Mouse (Mus musculus) midbrain, embryonic 14.5 days (tissue): ENCODE results near the gene Glp1r. TPM values are rescaled to one million over a fixed set of nuclear protein-coding genes. Genes with fewer than 3 reads are reported as not detected.

Experiments used
- ATAC-seq: fragments of 200-750 bp; cut with Nextera tagmentation; 2 replicates; pipeline ENCODE4 v1.8.0; 2017; ENCODE audit warnings: moderate number of reproducible peaks, moderate library complexity; ENCODE audit not compliant: low FRiP score, low TSS enrichment
- DNase-seq: peaks from one replicate; pipeline ENCODE4 v3.0.0-alpha.2; 2015
- H3K27ac ChIP-seq: fragments of 300-500 bp; sonication (generic); replicated peaks from 2 replicates; pipeline ENCODE4 v1.5.1; 2014; ENCODE audit warnings: mild to moderate bottlenecking, low read depth, low read length, moderate library complexity
- H3K27me3 ChIP-seq: fragments of 300-500 bp; sonication (generic); 2 replicates; pipeline ENCODE4 v1.6.1; 2014; ENCODE audit warnings: low read length, control low read depth, mixed read lengths; ENCODE audit not compliant: control insufficient read depth, insufficient read depth
- H3K36me3 ChIP-seq: fragments of 300-500 bp; sonication (generic); 2 replicates; pipeline ENCODE4 v1.6.1; 2014; ENCODE audit warnings: low read length, control low read depth; ENCODE audit not compliant: control insufficient read depth, insufficient read depth
- H3K4me1 ChIP-seq: fragments of 300-500 bp; sonication (generic); 2 replicates; pipeline ENCODE4 v1.6.1; 2014; ENCODE audit warnings: mild to moderate bottlenecking, antibody characterized with exemption, low read length, control low read depth; ENCODE audit not compliant: control insufficient read depth, insufficient read depth
- H3K4me2 ChIP-seq: fragments of 300-500 bp; sonication (generic); 2 replicates; pipeline ENCODE4 v1.6.1; 2014; ENCODE audit warnings: mild to moderate bottlenecking, low read length, moderate library complexity
- H3K4me3 ChIP-seq: fragments of 300-500 bp; sonication (generic); replicated peaks from 2 replicates; pipeline ENCODE4 v1.5.1; 2014; ENCODE audit warnings: low read depth, low read length
- H3K9ac ChIP-seq: fragments of 300-500 bp; sonication (generic); replicated peaks from 2 replicates; pipeline ENCODE4 v1.6.1; 2014; ENCODE audit warnings: mild to moderate bottlenecking, low read length, moderate library complexity
- H3K9me3 ChIP-seq: fragments of 300-500 bp; sonication (generic); 2 replicates; pipeline ENCODE4 v1.6.1; 2016; ENCODE audit warnings: low read length, control low read depth, mixed read lengths; ENCODE audit not compliant: control insufficient read depth
- WGBS: fragments of 180-500 bp; shearing (Covaris S2); extraction: QIAGEN DNeasy Blood & Tissue Kit; methylation state at CpG from one replicate; pipeline ENCODE4 v1.1.7; 2014; 5-methylcytosine and 5-hydroxymethylcytosine counted together
- polyA plus RNA-seq: library from polyadenylated mRNA; unstranded; fragments of >200 nt; fragmentation: Nextera tagmentation; extraction: Ambion mirVana; gene quantifications from 2 replicates; pipeline ENCODE4 v1.2.1, GENCODE M21; 2014

Gene Glp1r
- polyA plus RNA-seq, 1 experiment from 2014 or later, result 0.46 TPM

- DNase-seq (no peak), ATAC-seq (no peak)
These were observed 27.3 kb upstream of the Glp1r start for GRCm38 (mm10) chr17:30874276-30874675.

GRCm38 (mm10) chr17:30877456-30877855 lies 24.2 kb upstream of the Glp1r start:
- no peak overlapping the region for H3K4me2 ChIP-seq
- H3K4me1 ChIP-seq, result peaks cover 9% of the 10 kb centered on the region
- no peak overlapping the region for H3K4me3 ChIP-seq
- 97% methylated on average over 7 of the region's 7 CpGs for WGBS
- DNase-seq, result no peak
- no peak for ATAC-seq
- no peak overlapping the region for H3K9ac ChIP-seq
- no peak overlapping the region for H3K27ac ChIP-seq
- no peaks in the 10 kb centered on the region for H3K9me3 ChIP-seq
- H3K36me3 ChIP-seq, result no peaks in the 10 kb centered on the region
- no peaks in the 10 kb centered on the region for H3K27me3 ChIP-seq

More at GRCm38 (mm10) chr17:30874276-30874675, 27.3 kb upstream of the Glp1r start:
- Histone ChIP-seq H3K4me3 (no peak overlapping the region), H3K9ac (no peak overlapping the region), H3K36me3 (no peaks in the 10 kb centered on the region), H3K27ac (no peak overlapping the region), H3K27me3 (no peaks in the 10 kb centered on the region), H3K4me2 (no peak overlapping the region), H3K4me1 (peaks cover 5% of the 10 kb centered on the region; the same call in 1 of the 2 replicates), H3K9me3 (no peaks in the 10 kb centered on the region)
- WGBS, result 68% methylated on average over 15 of the region's 15 CpGs

DNA sequence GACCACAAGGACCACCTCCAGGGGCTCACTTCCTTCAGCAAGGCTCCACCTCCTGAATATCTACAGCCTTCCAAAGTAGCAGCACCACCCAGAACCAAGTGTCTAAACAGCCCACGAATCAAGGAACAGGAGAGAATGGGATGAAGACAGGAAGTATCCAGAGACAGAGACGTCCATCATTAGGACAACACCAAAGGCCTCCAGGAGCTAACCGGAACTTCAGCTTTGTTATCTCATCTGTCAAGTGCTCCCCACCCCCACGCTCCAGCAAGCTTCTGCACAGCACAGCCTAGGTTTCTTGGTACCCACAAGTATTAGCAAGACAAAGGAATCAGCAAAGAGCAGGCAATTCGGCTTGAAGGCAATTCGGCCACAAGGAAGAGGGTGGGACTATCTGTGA lies 23.0 kb upstream of the Glp1r start:
- Histone ChIP-seq H3K36me3 (no peaks in the 10 kb centered on the region), H3K27me3 (no peaks in the 10 kb centered on the region), H3K9ac (no peak overlapping the region), H3K9me3 (no peaks in the 10 kb centered on the region), H3K4me2 (no peak overlapping the region), H3K27ac (no peak overlapping the region), H3K4me3 (no peak overlapping the region), H3K4me1 (peaks cover 15% of the 10 kb centered on the region)
- ATAC-seq, result no peak
- 22% methylated on average over 6 of the region's 6 CpGs for WGBS
- no peak for DNase-seq

DNA sequence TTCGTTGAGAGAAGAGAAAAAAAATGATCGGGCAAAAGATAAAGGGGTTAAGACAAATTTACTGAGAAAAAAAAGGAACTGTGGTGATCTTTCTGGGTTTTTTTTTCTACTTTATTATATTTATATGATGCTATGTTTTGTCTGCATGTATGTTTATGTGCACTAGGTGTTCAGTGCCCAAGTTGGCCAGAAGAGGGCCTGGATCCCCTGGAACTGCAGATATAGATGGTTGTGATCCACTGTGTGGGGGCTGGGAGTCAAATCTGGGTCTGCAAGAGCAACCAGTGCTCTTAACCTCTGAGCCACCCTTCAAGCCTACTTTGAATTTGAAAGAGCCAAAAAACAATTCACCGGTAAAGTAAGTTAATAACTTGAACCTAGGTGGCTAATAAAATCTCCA lies 21.2 kb upstream of the Glp1r start:
- Histone ChIP-seq H3K4me3 (no peak overlapping the region), H3K27me3 (no peaks in the 10 kb centered on the region), H3K4me1 (peaks cover 15% of the 10 kb centered on the region), H3K9me3 (no peaks in the 10 kb centered on the region), H3K36me3 (no peaks in the 10 kb centered on the region), H3K4me2 (no peak overlapping the region), H3K27ac (no peak overlapping the region), H3K9ac (no peak overlapping the region)
- ATAC-seq (no peak), DNase-seq (no peak)
- 89% methylated on average over 3 of the region's 3 CpGs for WGBS

DNA sequence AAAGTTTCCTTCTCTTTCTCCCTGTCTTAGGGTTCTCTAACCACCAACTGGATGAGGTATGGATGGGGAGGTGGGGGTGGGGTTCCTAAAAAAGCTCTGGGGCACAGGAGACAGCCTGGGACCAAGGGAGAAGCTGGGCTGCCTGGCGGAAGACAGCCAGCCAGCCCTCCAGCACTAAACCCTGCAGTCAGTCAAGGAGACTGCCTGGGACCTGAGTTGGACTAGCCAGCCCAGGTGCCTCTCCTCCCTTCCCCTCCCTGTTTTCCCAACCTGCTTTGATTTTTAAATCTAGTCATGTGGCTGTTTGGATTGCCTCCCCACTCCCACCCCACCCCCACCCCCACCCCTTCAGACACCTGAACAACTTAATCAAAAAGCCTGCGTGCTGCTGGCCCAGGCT lies 20.6 kb upstream of the Glp1r start:
- 60% methylated on average over 2 of the region's 2 CpGs for WGBS
- Histone ChIP-seq H3K27me3 (no peaks in the 10 kb centered on the region), H3K36me3 (no peaks in the 10 kb centered on the region), H3K4me1 (peaks cover 15% of the 10 kb centered on the region), H3K4me3 (no peak overlapping the region), H3K27ac (no peak overlapping the region), H3K9ac (no peak overlapping the region), H3K4me2 (no peak overlapping the region), H3K9me3 (peaks cover 2% of the 10 kb centered on the region; the same call in 1 of the 2 replicates)
- ATAC-seq (no peak), DNase-seq (no peak)

DNA sequence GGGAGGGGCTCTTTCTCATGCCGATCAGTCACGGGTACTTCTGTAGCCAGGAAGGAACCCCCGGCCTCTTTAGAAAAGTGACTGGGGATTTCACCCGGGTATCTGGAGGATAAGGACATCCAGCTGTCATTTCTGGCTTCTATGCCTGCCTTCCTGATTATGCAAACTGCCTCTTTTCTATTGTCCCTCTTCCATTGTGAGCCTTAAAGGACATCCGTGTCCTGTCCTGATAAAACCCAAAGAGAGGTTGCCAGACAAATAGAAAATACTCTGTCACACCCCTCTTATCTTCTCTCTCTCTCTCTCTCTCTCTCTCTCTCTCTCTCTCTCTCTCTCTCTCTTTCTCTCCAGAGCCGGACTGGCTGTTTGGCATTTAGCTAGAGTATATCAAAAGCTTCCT lies 19.4 kb upstream of the Glp1r start:
- Histone ChIP-seq H3K36me3 (no peaks in the 10 kb centered on the region), H3K4me3 (no peak overlapping the region), H3K4me1 (peaks cover 15% of the 10 kb centered on the region), H3K27me3 (no peaks in the 10 kb centered on the region), H3K27ac (peak overlapping the region; percentile 75), H3K9ac (0 out of 2 replicates have a peak overlapping the region, but pooled peaks have one; percentile 21), H3K4me2 (peak overlapping the region; percentile 40), H3K9me3 (peaks cover 5% of the 10 kb centered on the region; the same call in 1 of the 2 replicates)
- WGBS, result under 1% methylated on average over 6 of the region's 6 CpGs
- ATAC-seq (peak; percentile 66; the same call in 1 of the 2 replicates), DNase-seq (peak; percentile 73)

GRCm38 (mm10) chr17:30883534-30883933 lies 18.1 kb upstream of the Glp1r start:
- ATAC-seq (no peak), DNase-seq (no peak)
- Histone ChIP-seq H3K27me3 (no peaks in the 10 kb centered on the region), H3K36me3 (no peaks in the 10 kb centered on the region), H3K4me1 (peaks cover 15% of the 10 kb centered on the region), H3K27ac (no peak overlapping the region), H3K4me2 (no peak overlapping the region), H3K9ac (no peak overlapping the region), H3K9me3 (peaks cover 5% of the 10 kb centered on the region; the same call in 1 of the 2 replicates), H3K4me3 (no peak overlapping the region)
- WGBS, result 74% methylated on average over 8 of the region's 8 CpGs

- Histone ChIP-seq H3K36me3 (no peaks in the 10 kb centered on the region), H3K9me3 (no peaks in the 10 kb centered on the region), H3K4me3 (no peak overlapping the region), H3K27me3 (no peaks in the 10 kb centered on the region), H3K4me2 (no peak overlapping the region), H3K9ac (no peak overlapping the region), H3K27ac (no peak overlapping the region), H3K4me1 (no peaks in the 10 kb centered on the region)
- WGBS, result 53% methylated on average over 1 of the region's 1 CpGs
- no peak for DNase-seq
- ATAC-seq, result no peak
These were observed 9.5 kb upstream of the Glp1r start for GRCm38 (mm10) chr17:30892086-30892485.

DNA sequence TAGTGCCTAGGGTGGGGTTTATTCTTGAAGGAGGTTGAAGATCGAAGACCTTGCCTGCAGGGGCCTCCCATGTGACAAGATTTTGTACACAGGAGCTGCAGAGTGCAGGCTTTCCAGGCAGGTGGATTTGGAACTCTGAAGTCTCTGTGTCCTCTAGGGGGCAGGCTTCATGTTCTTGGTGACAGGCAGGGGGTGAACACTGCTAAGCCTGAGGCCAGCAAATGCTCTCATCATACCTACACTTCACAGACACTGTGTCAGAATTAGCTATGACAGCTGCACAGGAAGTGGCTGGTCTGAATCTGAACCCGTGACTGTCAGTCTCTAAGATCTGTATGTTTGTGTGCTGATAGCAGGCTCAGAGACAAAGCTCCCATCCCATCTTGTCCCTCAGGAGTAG lies 8.9 kb upstream of the Glp1r start:
- Histone ChIP-seq H3K4me1 (no peaks in the 10 kb centered on the region), H3K4me2 (no peak overlapping the region), H3K27ac (no peak overlapping the region), H3K9me3 (no peaks in the 10 kb centered on the region), H3K9ac (no peak overlapping the region), H3K36me3 (no peaks in the 10 kb centered on the region), H3K4me3 (no peak overlapping the region), H3K27me3 (no peaks in the 10 kb centered on the region)
- DNase-seq (peak; percentile 61), ATAC-seq (no peak)
- WGBS, result 51% methylated on average over 2 of the region's 2 CpGs
